Mouse (Mus musculus) adrenal gland, postnatal 10 days (tissue): ENCODE data around the gene March5. TPM values are rescaled to one million over a fixed set of nuclear protein-coding genes. Genes with fewer than 3 reads are reported as not detected.
A peak's percentile ranks its signal among the peaks of the same experiment; 100 is the strongest.

Experiments
- DNase-seq: peaks from one replicate; pipeline ENCODE4 v3.0.0; 2021; ENCODE audit warnings: mixed read lengths
- total RNA-seq, 2 experiments: library from RNA; stranded (reverse); gene quantifications; 2 replicates each; pipeline ENCODE4 v1.2.3; 2021

March5 gene
- total RNA-seq, 2 experiments from 2014 or later = 145 to 152 TPM

DNA sequence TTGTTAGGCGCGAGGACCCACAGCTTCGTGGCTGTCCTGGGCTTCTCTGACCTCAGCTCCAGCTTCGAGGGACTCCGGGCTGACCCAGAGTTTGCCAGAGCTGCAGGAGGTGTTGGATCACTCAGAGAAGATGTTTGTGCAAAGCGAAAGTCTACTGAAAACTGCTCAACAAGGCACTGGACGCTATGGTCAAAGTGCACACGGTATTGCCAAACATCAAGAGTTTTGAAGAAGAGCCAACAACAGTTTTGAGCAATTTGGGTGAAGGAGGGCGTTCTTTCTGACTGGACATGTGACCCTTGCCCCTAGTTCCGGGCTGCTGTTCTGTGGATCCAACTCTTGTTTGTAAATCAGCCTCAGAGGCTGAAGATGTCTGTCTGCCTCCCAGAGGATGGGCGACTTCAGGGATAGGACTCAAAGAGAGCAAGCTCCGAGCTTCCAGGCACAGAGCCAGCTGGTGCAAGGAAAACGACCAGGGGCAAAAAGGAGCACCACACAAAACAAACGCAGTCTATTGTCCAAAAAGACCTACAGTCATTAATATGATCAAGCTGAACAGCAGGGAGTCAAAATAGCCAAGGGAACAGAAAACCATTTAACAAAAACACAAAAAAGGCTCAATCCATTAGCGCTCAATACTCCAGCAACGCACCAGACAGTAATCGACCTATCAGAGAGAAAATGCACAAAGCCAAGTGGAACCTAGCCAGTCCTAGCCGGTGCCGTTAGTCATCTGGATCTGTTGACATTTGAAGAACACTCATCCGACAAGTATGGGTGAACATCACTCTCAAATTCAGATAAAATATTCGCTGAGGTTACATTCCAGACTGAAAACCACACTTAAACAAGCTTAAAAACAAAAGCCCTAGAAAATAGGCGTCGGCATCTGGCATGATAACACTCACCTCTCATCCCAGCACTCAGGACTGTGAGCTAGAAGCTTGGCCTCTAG lies 56.9 kb downstream of the March5 start:
- DNase-seq = peak; percentile 76

DNA sequence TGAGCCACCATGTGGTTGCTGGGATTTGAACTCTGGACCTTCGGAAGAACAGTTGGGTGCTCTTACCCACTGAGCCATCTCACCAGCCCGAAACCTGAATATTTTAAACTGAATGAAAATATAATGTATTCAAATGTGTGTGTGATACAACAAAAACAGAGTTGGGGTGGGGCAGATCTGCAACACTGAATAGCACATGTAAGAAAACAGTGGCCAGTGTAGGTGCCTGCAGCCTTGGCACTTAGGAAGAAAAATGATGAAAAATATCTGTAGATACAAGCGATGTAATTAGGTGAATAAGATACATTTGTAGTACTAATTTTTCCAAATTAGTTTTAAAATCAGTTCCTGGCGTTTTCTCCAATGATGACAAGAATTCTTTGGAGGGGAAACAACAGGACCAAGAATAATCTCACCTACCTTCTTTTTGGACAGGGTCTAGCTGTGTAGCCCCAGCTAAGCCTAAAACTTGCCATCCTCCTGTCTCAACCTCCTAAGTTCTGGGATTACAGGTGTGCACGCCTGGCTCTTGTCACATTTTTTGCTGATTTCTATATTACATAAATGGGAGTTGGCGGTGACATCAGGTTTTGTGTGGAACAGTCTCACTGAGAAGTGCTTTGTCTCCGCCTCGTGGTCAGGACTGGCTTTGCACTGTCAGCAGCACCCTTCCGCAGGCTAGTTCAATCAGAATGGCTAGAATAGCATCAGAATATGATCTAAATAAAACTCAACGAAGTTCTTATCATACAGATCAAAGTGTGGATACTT lies 58.2 kb downstream of the March5 start:
- peak; percentile 93 for DNase-seq

DNA sequence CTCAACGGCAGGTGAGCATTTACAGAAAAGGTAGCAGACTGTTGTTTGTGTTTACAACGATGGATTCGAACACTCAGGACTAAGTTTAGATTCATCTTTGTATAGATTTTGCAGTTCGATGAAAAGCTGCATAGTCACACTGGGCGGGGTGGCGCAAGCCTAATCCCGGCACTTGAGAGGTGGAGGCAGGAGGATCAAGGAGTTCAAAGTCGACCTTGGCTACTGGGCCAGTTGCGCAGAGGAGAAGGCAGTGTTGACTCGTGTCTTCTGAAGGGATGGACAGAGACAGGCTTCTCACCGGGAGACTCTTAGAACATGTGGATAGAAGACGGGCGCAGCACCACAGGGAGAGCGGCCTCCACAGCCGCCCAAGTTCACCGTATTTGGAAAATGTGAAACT lies 61.8 kb downstream of the March5 start:
- DNase-seq = no peak

Other genes starting within 250 kb of the March5 start
- 10 to 100 TPM; 14.2 to 26.8 TPM for gene Cpeb3, start 1.1 kb downstream of the March5 start, total RNA-seq
- gene Ide, start 130.3 kb downstream of the March5 start, total RNA-seq = 10 to 100 TPM; 77.4 to 91.2 TPM
- 10 to 100 TPM; 12.2 to 15.0 TPM for gene Kif11, start 168.9 kb downstream of the March5 start, total RNA-seq
- gene Hhex, start 227.3 kb downstream of the March5 start, total RNA-seq = 10 to 100 TPM; 19.8 to 26.7 TPM